Mouse (Mus musculus) lung, postnatal 10 days (tissue): Measurements from ENCODE around the gene Rbpj.

Experiments used
- DNase-seq: peaks from one replicate; pipeline ENCODE4 v3.0.0; 2021

Gene Rbpj

DNA sequence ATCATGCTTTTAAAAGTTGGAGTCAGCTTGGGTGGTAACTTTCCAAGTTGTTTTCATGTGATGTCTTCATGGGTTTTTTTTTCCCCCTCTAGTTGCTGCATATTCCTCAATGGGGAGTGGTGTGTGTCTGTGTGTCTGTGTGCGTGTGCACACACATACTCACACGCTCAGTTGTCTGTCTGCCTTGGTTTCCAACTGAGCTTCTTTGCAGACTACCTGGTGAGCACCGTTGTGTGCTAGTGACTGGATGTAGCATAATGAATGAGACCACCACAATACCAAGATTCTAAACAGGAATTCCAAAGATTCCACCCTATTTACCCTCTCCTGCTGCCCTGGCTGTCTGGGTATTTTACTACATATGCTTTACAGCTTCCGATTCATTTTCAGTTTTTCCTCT, 86.0 kb downstream of the Rbpj start:
- no peak for DNase-seq

DNA sequence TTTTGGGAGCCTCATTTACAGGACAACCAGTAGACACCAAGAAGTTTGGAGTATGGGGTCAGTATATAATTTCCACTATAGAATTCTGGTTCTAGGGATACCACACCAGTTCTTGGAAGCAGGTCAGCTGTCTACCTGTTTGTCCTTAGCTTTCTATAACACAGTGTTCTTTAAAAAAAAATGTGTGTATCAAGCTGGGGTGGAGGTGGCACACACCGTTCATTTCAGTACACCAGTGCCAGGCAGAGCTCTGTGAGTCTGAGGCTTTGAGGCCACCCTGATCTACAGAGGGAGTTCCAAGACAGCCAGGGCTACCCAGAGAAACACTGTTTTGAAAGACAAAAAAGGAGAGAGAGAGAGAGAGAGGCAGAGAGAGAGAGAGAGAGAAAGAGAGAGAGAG, 87.3 kb downstream of the Rbpj start:
- DNase-seq, result no peak

DNA sequence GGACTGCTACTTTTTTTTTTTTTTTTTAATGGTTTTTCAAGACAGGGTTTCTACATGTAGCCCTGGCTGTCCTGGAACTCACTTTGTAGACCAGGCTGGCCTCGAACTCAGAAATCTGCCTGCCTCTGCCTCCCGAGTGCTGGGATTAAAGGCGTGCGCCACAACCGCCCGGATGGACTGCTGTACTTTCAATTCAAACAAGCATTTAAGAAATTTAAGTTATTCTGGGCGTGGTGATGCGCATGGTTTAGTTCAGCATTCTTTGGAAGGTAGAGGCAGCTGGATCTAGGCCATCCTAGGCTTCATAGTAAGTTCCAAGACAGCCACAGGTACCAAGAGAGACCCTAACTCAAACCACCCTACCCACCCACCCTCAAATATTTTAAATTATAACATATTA, 88.2 kb downstream of the Rbpj start:
- no peak for DNase-seq

DNA sequence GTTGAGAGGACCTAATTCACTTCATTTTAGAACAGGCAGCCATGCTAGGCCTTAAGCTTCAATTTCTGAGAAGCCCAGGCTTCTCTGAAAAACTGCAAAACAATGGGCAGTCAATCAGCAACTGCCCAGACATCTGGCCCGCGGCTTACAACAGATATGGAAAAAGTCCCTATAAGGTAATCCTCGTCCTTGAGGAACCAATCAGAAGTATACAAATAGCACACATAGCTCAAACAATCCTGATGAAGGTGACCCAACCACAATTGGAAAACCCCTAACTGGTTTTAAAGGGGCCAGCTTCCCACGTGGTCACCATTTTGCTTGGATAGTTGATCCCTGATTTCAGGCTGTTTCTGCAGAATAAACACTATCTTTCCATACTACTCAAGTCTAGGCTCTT, 89.0 kb downstream of the Rbpj start:
- no peak for DNase-seq

DNA sequence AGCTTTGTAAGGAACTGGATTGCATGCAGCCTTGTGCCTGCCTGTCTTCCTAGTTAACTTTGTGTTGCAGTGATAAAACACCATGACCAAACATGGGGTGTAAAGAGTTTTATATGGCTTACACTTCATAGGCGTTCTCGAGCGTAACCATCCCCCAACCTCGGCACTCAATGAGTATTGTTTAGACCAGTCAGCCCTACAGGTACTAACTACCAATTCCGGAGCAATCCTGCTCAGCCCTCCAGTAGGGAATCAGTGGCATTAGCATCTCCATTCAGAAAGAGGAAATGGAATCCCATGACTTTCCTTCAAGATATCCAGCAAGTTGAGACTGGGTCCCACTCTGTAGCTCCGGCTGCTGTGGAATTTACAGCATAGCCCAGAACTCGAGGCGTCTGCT, 89.5 kb downstream of the Rbpj start:
- DNase-seq, result no peak

DNA sequence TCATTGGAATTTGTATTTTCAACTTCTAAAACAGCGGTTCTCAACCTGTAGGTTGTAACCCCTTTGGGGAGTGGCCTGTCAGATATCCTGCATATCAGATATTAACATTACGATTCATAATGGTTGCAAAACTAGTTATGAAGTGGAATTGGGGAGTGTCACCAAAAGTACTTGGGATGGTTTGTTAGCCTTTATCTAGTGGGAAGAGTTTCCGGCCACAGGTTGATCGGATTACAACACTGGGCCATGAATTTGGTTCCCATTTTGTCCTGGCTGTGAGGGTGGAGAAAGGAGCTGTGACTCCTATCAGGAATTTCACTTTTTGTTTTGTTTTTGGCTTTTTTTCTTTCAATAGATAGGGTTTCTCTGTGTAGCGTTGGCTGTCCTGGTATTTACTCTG, 90.0 kb downstream of the Rbpj start:
- no peak for DNase-seq

DNA sequence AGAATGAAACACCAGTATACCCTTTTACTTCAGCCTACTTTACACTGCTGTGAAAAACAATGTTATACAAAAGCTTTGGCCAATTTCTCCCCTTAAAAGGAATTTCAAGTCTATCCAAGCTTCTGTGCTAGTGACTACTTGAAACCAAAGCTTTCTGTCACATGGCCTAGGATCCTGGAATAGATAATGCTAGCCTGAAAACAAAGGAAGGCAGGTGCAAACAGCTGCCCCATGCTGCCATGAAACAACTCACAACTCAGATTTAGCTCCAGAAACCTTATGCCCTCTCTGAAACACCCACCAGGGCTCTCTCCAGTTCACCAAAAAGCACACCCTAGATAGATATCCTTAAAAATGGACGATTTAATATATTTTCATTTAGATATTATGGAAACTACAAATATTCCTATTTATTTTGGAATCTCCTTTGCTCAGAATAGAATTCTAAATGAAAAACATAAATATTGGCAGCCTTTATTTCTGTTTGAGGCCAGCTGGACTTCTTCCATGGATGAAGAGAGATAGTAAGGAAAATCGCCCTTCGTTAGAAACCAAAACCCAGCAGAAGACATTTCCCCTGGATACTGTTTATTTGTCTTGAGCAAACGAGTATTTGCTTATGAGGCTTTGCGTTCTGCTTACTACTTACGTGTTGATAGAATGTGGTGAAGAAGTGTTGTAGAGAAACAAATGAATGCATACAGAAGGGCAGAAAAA, 91.8 kb downstream of the Rbpj start:
- DNase-seq, result peak; percentile 14

DNA sequence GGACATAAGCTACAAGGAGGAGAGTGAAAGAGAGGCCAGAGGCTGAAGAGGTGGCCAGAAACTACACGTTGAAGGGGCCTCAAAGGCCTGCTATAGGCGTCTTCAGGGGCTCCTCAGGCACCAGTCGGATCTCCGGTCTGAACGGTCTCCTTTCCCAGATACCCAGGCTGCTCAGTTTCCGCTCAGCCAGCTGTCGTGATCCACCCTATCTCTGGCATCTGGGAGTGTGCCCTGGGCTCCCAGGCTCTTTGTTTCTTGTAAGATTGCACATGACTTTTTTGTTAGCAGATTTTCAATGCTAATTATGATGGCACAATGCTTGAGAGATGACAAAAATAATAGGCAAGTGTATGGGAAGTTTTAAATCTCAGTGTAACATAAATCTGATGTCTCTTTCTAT, 95.2 kb downstream of the Rbpj start:
- DNase-seq, result no peak

DNA sequence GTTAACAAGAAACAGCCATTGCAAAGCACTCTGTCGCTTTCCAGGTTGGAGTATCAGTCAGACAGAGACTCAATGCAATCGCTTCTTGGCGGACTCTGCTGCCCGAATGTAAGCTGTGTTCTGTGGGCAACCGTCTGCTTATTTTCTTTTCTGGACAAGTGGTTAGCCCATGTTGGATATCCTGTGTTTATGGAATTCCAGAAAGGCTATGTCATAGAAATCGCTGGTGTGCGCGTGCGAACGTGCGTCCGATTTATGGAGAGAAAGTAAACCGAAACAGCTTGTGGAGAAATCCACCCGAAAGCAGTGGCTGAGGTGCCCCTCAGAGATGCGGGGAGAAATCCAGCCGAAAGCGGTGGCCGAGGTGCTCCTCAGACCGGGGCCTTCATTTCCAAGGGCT, 98.4 kb downstream of the Rbpj start:
- peak; percentile 25 for DNase-seq

DNA sequence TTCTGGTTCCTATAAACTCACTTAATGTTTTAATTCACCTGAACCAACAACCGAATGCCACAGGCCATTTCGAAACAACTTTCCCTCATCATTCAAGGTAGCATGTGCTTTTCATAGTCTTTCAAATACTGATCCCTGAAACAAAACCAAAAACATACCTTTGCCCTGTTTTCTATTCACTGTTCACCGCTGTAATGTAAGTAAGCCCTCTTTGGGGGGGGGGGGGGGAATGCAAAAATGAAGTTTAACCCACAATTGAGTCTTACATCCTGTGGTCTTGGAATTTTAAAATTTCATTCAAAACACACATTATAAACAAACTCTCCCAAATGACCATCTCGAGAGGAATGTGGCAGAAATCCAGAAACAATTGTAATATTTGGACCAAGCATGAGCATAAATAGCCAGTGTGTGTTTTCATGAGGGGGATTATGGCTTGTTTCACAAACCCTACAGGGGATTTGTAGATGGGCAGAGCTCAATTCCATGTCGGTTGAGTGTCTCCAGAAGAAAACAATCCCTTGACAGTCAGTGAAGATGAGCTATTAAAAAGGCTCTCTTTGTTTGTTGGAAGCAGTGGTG, 99.4 kb downstream of the Rbpj start:
- peak; percentile 10 for DNase-seq

DNA sequence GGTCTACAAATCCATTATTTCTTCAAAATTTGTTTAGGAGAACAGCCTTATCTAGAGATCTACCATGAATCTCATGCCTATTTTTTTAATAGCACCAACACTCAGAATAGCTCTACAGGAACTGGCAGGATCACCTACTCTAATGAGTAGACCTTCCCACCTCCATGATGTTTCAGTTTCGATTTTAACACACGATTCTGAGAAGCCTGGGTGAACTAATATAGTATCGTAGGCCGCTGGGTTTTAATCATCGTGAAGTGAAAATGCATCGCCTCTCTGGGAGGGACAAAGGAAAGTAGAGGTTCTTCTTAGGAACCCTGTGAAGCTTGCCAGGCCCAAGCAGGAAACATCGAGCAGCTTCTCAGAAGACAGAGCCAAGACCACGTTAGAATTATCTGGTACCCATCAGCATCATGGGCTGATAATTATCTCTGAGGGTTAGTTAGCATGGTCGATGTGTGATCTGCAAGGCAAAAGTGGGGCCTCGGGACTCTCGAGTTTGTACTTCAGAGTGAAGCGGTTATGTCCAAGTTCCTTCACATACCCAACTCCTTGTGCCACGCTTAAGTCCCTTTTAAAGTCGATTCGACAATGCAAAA, 100.6 kb downstream of the Rbpj start:
- no peak for DNase-seq

DNA sequence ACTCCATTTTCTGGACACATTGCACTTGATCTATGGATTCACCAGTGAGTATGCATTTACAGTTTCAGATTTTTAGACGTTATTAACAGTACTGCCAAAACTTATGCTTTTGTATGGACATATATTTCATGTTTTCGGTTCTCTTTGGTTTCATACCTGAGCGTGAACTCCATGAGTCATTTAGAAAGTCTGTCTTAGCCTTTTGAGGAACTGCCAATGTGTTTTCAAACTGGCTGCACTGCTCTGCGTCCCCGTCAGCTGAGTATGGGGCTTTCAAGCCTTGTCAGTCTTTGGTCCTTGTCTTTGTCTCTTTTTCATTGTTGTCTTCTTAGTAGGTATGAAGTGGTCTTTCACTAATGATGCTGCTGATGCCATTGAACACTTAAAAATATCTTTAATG, 106.5 kb downstream of the Rbpj start:
- no peak for DNase-seq

DNA sequence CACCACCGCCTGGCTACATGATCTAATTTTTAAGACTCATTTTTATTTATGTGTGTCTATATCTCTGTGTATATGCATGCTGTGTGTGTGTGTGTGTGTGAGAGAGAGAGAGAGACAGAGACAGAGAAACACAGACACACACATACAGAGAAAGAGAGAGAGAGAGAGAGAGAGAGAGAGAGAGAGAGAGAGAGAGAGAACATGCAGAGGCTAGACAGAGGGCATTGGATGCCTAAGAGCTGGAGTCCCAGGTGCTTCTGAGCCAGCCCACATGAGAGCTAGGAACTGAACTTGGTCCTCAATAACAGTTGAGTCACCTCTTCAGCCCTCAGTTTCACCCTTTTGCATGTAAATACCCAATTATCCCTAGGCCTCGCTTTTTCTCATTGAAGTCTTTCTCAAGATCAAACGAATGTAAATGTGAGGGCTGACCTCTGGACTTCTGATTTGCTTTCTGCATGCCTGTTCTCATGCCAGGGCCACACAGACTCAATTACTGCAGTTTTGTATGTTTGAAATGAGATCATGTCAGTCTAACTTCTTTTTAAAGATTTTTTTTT, 109.0 kb downstream of the Rbpj start:
- DNase-seq, result no peak

DNA sequence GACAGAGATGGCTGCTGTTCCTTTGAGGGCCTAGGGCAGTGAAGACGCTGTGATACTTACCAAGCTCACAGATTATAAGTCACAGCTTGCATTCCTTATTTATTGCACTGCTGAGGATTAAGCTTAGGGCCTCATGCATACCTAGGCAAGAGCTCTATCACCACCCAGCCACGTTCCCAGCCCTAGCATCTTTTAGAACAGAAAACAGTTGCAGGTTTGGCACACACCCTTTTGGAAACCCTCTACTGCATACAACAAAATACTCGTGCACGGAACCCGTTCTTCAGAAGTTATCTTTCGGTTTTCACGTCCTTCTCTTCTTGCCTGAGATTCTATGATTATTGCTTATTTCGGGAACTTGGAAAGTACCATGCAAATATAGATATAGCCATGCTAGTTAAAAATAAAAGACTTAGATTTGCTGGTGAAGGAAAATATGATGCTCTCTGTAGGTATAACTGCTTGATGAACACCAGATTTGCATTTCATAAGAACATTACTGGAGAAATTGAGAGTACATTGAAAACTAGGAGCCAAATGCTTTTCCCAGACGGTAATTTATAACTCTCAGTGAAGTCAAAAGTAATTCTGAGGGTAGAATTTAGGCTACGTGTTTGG, 111.4 kb downstream of the Rbpj start:
- DNase-seq, result no peak

DNA sequence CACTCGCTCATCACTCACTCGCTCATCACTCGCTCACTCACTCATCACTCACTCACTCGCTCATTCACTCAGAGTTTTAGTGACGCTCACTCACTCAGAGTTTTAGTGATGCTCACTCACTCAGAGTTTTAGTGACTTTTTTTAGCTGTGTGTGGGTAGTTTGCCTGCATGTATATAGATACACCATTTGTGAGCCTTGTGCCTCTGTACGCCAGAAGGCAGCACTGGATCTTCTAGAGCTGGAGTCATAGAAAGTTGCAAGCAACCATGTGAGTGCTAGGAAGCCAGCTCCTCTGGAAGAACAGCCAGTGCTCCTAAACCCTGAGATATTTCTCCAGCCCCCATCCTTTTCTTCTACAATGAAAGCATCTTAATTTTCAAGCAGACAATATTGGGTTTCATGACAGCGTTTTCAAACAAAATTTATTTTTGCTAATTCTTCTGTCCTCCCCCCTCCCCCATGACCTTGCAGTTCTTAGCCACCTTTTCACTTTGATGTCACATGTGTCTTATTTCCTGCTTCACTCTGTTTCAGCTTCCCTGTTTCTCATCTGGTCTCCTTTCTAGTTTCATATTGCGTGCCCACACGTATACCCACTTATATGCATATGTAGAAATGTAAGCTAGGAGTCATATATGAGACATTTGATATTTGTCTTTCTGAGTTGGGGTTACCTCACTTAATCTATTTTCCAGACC, 118.3 kb downstream of the Rbpj start:
- DNase-seq, result no peak

DNA sequence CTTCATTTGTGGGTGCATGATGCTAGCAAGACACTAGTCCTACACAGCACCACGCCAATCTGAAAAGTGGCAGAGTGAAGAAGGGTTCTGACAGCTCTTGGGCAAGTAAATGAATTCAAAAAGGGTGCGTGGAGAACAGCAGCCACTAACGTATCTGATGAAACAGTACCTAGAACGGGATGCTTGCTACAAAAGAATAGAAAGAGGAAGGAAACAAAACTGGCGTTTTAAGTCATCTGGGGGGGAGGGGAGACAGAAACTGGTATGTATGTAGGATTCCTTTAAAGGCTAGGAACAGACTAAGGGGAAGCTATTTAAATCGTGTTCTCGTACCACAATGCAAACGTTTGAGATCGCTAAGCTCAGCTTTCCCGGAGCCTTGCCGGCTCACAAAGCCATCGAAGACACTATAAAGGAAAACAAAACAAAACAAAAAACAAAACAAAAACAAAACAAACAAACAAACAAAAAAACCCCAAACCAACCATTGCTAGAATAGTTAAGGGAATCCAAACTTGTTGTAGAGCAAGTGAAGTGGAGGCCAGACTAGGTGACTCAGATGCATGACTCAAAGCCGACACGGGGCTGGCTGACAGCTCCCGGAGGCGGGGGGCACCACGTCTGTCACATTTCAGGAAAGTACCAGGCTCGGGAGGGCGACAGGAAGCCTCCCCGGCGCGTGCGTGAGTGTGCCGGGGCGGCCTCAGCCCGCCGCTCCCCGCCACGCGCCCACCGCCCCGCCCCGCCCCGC, 122.6 kb downstream of the Rbpj start:
- DNase-seq, result peak; percentile 16

DNA sequence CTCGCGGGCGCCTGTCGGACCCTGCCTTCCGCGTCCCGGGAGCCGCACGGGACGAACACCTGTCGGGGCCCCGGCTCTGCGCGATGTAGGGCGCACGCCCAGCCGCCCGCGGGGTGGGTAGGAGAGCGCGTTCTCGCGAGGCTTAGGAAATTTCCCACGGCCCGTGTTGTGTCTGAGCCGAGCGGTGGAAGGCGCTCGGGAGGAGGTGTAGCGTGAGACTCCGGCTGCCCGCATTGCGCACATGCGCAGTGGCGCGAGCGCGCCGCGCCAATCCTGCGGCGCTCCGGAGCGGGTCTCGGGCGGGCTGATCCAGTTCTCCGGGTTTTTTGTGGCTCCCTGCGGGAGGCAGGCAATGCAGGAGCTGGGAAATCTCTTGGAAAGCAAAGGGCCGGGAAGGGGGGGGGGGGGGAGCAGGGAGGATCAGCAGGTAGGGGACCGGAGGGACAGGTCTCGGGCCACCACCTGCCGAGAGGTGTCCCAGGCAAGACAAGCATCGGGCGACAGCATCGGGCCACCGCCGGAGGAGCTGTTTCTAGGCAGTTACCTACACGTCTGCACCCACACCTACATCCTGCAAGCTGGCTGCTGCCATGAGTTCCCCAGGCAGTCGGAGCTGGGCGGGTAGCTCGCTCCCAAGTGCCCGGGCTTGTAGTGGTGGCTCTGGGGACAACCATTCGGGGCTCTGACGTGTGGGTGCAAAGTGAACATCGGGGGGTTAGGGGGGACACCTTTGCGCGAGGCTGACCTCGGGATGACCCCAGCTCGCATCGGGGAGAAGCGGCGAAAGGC, 123.4 kb downstream of the Rbpj start:
- peak; percentile 98 for DNase-seq

DNA sequence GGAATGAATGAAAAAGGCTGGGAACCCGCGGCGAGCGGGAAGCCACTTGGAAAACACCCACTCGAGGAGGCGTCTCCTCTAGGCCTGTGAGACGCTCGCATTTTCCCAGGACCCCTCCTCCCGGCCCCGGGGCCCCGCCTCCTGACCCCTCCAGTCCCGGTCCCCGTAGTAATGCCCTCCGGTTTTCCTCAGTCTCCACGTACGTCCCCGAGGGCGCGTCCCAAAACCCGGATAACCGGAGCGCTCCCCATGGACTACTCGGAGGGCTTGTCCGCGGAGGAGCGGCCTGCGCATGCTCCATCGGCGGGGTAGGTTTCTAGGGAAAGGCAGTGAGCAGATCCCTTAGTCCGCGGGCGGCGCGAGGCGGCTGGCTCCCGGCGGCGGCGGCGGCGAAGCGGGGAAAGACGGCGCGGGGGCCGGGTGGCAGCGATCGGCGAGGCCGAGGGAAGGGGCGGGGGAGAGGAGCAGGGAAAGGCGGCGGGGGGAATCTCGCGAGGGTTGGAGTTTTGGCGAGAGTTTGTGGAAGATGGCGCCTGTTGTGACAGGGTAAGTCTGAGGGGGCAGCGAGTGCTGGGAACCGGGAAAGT, 124.3 kb downstream of the Rbpj start:
- DNase-seq, result peak; percentile 100

DNA sequence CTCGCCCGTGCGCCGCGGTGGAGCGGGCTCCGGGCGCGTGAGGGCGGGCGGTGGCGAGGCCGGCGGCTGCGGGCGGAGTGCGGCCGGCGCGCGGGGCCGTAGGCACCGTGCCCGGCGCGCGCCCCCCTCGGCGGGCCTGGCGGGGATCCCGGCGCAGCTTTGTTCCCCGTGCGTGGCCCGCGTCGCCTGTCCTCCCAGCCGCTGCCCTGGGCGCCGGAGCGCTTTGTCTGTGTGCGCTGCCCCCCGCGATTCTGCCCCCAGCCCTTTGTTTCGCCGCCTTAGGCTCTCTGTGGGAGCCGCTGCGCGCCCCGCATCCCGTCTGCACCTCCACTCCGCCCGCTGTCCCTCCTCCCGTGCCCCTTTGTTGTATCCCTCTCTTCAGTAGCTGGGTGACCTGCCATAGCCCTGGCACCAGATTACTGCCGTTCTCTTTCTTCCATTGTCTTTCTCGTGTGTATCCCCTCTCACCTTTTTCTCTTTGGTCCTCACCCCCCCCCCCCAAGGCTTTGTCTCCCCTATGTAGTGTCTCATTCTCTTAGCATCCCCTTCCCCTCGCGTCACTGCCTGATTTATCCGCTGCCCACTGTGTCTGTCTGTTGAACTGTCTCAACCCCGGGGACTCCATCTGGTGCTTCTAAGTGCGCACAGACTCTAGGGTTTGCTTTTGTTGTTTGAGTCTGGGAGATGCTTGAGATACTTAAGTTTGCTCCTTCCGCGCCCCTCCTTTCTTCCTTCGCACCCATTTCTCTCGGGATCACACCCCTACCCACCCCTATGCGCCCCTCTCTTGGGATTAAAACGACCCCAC, 125.1 kb downstream of the Rbpj start:
- peak; percentile 39 for DNase-seq

DNA sequence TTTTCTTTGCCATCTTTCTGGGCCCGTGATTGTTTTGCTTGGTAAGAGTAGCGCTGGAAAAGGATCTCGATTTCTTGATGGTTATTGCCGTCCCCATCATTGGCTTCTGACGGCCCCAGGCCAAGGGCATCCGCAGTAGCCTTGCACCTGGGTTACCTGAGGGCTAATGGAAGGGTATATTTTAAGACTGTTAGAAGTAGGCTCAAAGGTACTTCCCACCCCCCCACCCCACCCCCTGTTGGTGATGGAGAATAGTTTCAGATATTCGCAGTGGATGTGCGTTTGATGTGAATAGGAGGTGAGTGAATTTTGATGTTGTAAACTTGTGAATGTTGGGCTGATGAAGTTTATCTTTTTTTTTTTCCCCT, 125.7 kb downstream of the Rbpj start:
- DNase-seq, result no peak
